ENCODE assay signal across 12 mouse cellular contexts in the genomic region with DNA sequence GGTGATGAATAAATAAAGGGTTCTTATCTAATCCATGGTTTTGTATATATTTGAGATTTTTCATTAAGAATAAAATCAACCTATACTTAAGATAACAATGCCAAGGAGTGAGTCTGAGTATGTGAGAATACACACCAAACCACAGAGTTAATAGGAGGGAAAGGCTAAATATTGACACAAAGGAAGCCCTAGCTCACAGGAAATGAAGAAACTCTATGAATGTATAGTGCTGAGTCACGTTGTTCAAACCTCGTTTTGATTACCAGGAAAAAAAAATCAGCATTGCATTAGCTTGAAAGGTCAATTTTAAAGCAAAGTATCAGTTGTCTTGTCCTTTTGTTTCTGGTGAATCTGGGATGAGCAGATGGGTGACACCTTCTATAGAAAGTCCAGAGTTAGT.
"Had no signal": no experiment of that assay in that cellular context is flagged by ENCODE, and none has a peak within 500 bp of the region (broad histone marks: within the 10 kb centered on the region; RNA-seq: fewer than 3 reads in every experiment).

No protein-coding gene starts in this region.

- H3K4me2 ChIP-seq: intestine, embryonic 15.5 days; limb, embryonic 12.5 days; limb, embryonic 15.5 days; liver, embryonic 11.5 days; lung, embryonic 14.5 days; midbrain, embryonic 12.5 days; midbrain, embryonic 15.5 days; neural tube, embryonic 12.5 days; neural tube, embryonic 15.5 days had no signal

- DNase-seq: right cerebral cortex, adult 18-20 months had no signal

- H3K9ac ChIP-seq: intestine, embryonic 15.5 days; limb, embryonic 12.5 days; limb, embryonic 15.5 days; liver, embryonic 14.5 days; liver, postnatal 0 days; lung, embryonic 14.5 days; midbrain, embryonic 12.5 days; midbrain, embryonic 15.5 days; neural tube, embryonic 12.5 days; neural tube, embryonic 15.5 days had no signal

- H3K4me1 ChIP-seq: intestine, embryonic 15.5 days; limb, embryonic 12.5 days; limb, embryonic 15.5 days; midbrain, embryonic 12.5 days; midbrain, embryonic 15.5 days; neural tube, embryonic 12.5 days; neural tube, embryonic 15.5 days had no signal

- H3K27me3 ChIP-seq: intestine, embryonic 15.5 days; limb, embryonic 12.5 days; limb, embryonic 15.5 days; midbrain, embryonic 12.5 days; midbrain, embryonic 15.5 days; neural tube, embryonic 12.5 days; neural tube, embryonic 15.5 days had no signal

- H3K9me3 ChIP-seq: intestine, embryonic 15.5 days; limb, embryonic 12.5 days; limb, embryonic 15.5 days; midbrain, embryonic 12.5 days; midbrain, embryonic 15.5 days; neural tube, embryonic 12.5 days; neural tube, embryonic 15.5 days had no signal

- H3K27ac ChIP-seq: intestine, embryonic 15.5 days; limb, embryonic 12.5 days; limb, embryonic 15.5 days; liver, embryonic 14.5 days; midbrain, embryonic 12.5 days; midbrain, embryonic 15.5 days; neural tube, embryonic 12.5 days; neural tube, embryonic 15.5 days had no signal

- ATAC-seq: intestine, embryonic 15.5 days; midbrain, embryonic 15.5 days had no signal

- H3K36me3 ChIP-seq: intestine, embryonic 15.5 days; limb, embryonic 12.5 days; limb, embryonic 15.5 days; midbrain, embryonic 12.5 days; midbrain, embryonic 15.5 days; neural tube, embryonic 12.5 days; neural tube, embryonic 15.5 days had no signal

- H3K4me3 ChIP-seq: intestine, embryonic 15.5 days; limb, embryonic 12.5 days; limb, embryonic 15.5 days; midbrain, embryonic 12.5 days; midbrain, embryonic 15.5 days; neural tube, embryonic 12.5 days; neural tube, embryonic 15.5 days had no signal
